Mouse (Mus musculus): ENCODE measurements around the gene Rps29. TPM values are rescaled to one million over a fixed set of nuclear protein-coding genes. Genes with fewer than 3 reads are reported as not detected.
A peak's percentile ranks its signal among the peaks of the same experiment; 100 is the strongest.
"Not testable (repeated sequence)": the region's sequence is repeated elsewhere in the genome, so short reads cannot be mapped to it uniquely, and the experiment has no call there.

Gene Rps29
- polyA plus RNA-seq, 1 experiment, result 1,903 TPM

DNA sequence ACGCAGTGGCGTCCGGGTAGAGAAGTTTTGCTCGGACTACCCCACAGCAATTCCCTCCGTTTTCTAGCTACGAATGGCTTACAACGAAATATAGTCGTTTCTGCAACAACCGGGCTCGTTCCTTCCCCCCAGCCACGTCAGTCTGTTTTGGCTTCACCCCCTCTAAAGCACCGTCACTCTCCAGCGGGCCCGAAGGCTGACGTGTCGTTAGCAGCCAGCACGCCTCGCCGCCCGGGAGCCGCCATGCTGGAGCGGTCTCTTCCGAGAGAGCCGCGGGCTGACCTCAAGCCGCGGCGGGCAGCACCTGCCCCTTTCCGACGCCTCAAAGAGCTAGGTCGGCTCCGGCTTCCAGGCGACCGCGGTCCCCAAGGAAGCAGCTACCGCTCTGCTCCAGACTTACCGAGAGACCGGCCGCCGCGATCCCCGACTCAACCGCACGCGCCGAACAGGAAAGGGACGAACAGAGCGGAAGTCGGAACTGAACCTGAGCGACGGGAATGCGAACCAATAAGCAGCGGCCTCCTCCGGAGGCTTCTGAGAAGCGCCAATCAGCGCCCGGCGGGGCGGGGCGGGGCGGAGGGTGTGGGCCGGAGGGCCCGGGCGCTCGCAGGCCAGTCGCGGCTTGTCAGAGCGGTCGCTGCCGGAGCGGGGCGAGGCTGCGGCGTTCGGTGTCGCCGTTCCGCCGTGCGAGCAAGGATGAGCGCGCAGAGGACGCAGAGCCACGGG, 24.8 kb upstream of the Rps29 start, which contains the start of the genes Rpl36al and Mgat2:
Rpl36al (minus strand) TSS at position 501 of the 726 bp plus-strand sequence.
Mgat2 (plus strand) TSS at position 575 of the 726 bp plus-strand sequence.
- peaks cover 7% of the 10 kb centered on the region for H3K4me1 ChIP-seq (ENCODE audit: control insufficient read depth, insufficient read depth, low read length)
- TF ChIP-seq POLR2A (IDR thresholded peaks at IDR 0.05; ENCODE audit: borderline replicate concordance, low read depth, low read length) (peak; percentile 69; the same call in 1 of the 2 replicates), CTCF (IDR thresholded peaks at IDR 0.05; ENCODE audit: low read depth, low read length) (no peak)
- peak within 1 kb of the TSS; percentile 96 for H3K4me3 ChIP-seq (ENCODE audit: insufficient read depth, low read length)
- H3K27ac ChIP-seq (ENCODE audit: insufficient read depth, low read depth, low read length), result peak within 1 kb of the TSS; percentile 80

DNA sequence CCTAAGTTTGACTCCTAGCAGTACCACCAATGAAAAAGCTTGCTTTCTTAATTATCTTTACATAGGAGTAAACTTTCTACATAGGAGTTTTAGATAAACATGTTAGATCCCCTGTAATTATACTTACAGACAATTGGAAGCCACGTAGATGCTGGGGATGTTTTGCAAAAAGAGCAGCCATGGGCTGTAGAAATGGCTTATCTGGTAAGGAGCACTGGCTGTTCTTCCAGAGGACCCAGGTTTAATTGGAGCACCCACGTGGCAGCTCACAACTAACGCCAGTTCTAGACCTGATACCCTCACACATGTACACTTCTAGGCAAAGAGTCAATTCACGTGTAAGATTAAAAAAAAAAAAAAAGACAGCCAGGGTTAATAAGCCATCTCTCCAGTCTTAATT, 22.8 kb upstream of the Rps29 start:
- Histone ChIP-seq H3K27ac (ENCODE audit: insufficient read depth, low read depth, low read length) (no peak overlapping the region), H3K4me3 (ENCODE audit: insufficient read depth, low read length) (no peak overlapping the region), H3K4me1 (ENCODE audit: control insufficient read depth, insufficient read depth, low read length) (peaks cover under 1% of the 10 kb centered on the region)
- TF ChIP-seq POLR2A (IDR thresholded peaks at IDR 0.05; ENCODE audit: borderline replicate concordance, low read depth, low read length), result no peak
- no peak for TF ChIP-seq CTCF (IDR thresholded peaks at IDR 0.05; ENCODE audit: low read depth, low read length)

DNA sequence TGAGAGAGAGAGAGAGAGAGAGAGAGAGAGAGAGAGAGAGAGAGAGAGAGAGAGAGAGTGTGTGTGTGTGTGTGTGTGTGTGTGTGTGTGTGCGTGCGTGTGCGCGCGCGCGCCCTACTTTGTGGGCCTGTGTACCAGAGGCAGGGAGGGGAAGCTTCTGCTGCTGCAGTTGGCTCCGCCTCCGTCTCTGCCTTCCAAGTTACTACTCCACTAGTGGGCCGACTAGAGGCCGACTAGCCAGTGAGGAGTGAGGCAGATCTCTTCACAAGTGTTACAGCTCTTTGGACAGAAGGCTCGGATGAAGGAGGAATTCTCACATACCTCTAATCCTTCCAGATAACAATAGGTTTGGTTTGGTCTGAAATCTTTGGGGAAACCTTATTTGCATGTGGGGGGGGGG, 20.4 kb upstream of the Rps29 start:
- Histone ChIP-seq H3K4me3 (ENCODE audit: insufficient read depth, low read length) (no peak overlapping the region), H3K27ac (ENCODE audit: insufficient read depth, low read depth, low read length) (no peak overlapping the region), H3K4me1 (ENCODE audit: control insufficient read depth, insufficient read depth, low read length) (no peaks in the 10 kb centered on the region)
- TF ChIP-seq POLR2A (IDR thresholded peaks at IDR 0.05; ENCODE audit: borderline replicate concordance, low read depth, low read length), result no peak
- no peak for TF ChIP-seq CTCF (IDR thresholded peaks at IDR 0.05; ENCODE audit: low read depth, low read length)

GRCm38 (mm10) chr12:69177526-69177925, 18.5 kb upstream of the Rps29 start:
- TF ChIP-seq CTCF (IDR thresholded peaks at IDR 0.05; ENCODE audit: low read depth, low read length), result no peak
- no peaks in the 10 kb centered on the region for H3K4me1 ChIP-seq (ENCODE audit: control insufficient read depth, insufficient read depth, low read length)
- no peak overlapping the region for H3K27ac ChIP-seq (ENCODE audit: insufficient read depth, low read depth, low read length)
- no peak overlapping the region for H3K4me3 ChIP-seq (ENCODE audit: insufficient read depth, low read length)

GRCm38 (mm10) chr12:69175975-69176374, 17.0 kb upstream of the Rps29 start:
- Histone ChIP-seq H3K27ac (ENCODE audit: insufficient read depth, low read depth, low read length) (no peak overlapping the region), H3K4me3 (ENCODE audit: insufficient read depth, low read length) (no peak overlapping the region), H3K4me1 (ENCODE audit: control insufficient read depth, insufficient read depth, low read length) (peaks cover 12% of the 10 kb centered on the region)
- TF ChIP-seq CTCF (IDR thresholded peaks at IDR 0.05; ENCODE audit: low read depth, low read length) (no peak), POLR2A (IDR thresholded peaks at IDR 0.05; ENCODE audit: borderline replicate concordance, low read depth, low read length) (no peak)

- H3K4me3 ChIP-seq (ENCODE audit: insufficient read depth, low read length), result no peak overlapping the region
- TF ChIP-seq CTCF (IDR thresholded peaks at IDR 0.05; ENCODE audit: low read depth, low read length) (no peak), POLR2A (IDR thresholded peaks at IDR 0.05; ENCODE audit: borderline replicate concordance, low read depth, low read length) (no peak)
- peak overlapping the region; percentile 63 for H3K27ac ChIP-seq (ENCODE audit: insufficient read depth, low read depth, low read length)
- H3K4me1 ChIP-seq (ENCODE audit: control insufficient read depth, insufficient read depth, low read length), result peaks cover 19% of the 10 kb centered on the region
Measured at GRCm38 (mm10) chr12:69171307-69171706, 12.3 kb upstream of the Rps29 start.

- Histone ChIP-seq H3K4me1 (ENCODE audit: control insufficient read depth, insufficient read depth, low read length) (peaks cover 19% of the 10 kb centered on the region), H3K4me3 (ENCODE audit: insufficient read depth, low read length) (peak within 1 kb of the TSS; percentile 99), H3K27ac (ENCODE audit: insufficient read depth, low read depth, low read length) (peak within 1 kb of the TSS; percentile 66)
- TF ChIP-seq POLR2A (IDR thresholded peaks at IDR 0.05; ENCODE audit: borderline replicate concordance, low read depth, low read length) (no peak), CTCF (IDR thresholded peaks at IDR 0.05; ENCODE audit: low read depth, low read length) (no peak)
Measured at GRCm38 (mm10) chr12:69168461-69169106, 9.6 kb upstream of the Rps29 start, which contains the start of gene Lrr1. Gene Lrr1 (plus strand): TSS chr12:69168814.

DNA sequence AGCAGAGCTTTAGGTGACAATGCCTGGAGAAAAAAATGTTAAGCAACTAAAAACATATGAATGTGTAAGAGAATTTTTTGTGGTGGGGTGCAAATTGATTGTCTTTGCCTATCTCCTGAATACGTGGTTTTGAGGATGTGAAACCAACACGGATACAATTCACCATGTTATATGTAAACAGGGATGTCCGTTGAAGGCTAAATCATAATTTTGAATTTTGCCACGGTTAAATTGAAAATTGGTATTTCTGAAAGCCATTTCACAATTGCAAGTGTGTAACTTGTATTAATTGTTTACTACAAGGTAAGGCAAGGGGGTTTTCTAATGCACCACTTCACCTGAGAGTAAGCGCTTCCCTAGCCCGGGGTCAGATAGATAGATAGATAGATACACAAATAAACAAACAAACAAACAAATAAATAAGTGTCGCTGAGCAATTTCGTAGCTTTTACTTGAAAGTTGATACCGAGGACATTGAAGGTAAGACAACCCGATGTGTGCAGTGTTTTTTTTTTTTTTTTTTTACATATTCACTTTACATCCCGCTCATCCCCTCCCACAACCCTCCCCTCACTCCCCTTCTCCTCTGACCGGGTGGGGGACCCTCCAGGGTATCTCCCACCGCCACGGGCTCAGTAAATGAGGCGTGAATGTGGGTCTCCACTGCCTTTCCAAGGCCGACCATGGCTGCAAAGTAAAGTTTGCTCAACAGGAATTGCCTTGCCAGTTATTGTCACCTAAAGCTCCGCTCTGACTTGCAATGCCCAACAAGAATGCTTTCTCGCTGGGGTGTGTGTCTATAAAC, 8.9 kb upstream of the Rps29 start:
- peaks cover 19% of the 10 kb centered on the region for H3K4me1 ChIP-seq (ENCODE audit: control insufficient read depth, insufficient read depth, low read length)
- H3K4me3 ChIP-seq (ENCODE audit: insufficient read depth, low read length), result peak overlapping the region; percentile 99
- H3K27ac ChIP-seq (ENCODE audit: insufficient read depth, low read depth, low read length), result no peak overlapping the region
- no peak for TF ChIP-seq POLR2A (IDR thresholded peaks at IDR 0.05; ENCODE audit: borderline replicate concordance, low read depth, low read length)
- TF ChIP-seq CTCF (IDR thresholded peaks at IDR 0.05; ENCODE audit: low read depth, low read length), result no peak

GRCm38 (mm10) chr12:69166861-69167581, 8.0 kb upstream of the Rps29 start:
- H3K27ac ChIP-seq (ENCODE audit: insufficient read depth, low read depth, low read length); H3K4me3 ChIP-seq (ENCODE audit: insufficient read depth, low read length): not testable (repeated sequence)
- peaks cover 17% of the 10 kb centered on the region for H3K4me1 ChIP-seq (ENCODE audit: control insufficient read depth, insufficient read depth, low read length)

Measured in bone marrow macrophage, adult 2 months (primary cell).